Mouse (Mus musculus): ENCODE data around the gene Limch1. TPM values are rescaled to one million over a fixed set of nuclear protein-coding genes. Genes with fewer than 3 reads are reported as not detected.
A peak's percentile ranks its signal among the peaks of the same experiment; 100 is the strongest.

The Limch1 gene
- polyA plus RNA-seq, 1 experiment from 2014 or later = 12.7 TPM

DNA sequence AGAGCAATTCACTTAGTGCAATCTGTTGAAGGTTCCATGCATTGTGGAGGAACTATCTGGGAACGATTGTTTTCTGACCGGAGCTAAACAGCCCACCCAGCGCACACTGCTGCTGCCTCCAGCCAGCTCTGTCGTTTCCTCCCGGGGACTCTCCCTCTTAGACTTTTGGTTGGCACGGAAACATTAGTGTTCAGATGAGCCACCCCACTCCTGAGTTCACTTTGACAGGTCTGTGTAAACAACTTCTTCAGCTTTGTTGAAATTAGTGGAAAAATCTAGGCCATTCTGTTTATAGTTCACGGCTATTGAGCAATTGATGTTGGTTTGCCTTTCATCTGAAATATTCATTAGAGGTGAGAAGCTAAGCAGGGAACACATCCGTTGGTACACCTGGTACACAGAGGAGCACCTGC is 53.0 kb downstream of the Limch1 start:
- H3K9me3 ChIP-seq (ENCODE audit: control insufficient read depth, low read depth, low read length) = no peaks in the 10 kb centered on the region
- H3K4me1 ChIP-seq (ENCODE audit: control insufficient read depth, insufficient read depth, low read length) = peaks cover 27% of the 10 kb centered on the region; the same call in 1 of the 2 replicates
- 0 out of 2 replicates have a peak, but pooled peaks have one; percentile 30 for ATAC-seq (ENCODE audit: insufficient number of reproducible peaks, insufficient read depth, low FRiP score, low read depth)
- H3K4me3 ChIP-seq (ENCODE audit: low read depth, low read length) = no peak overlapping the region
- no peaks in the 10 kb centered on the region for H3K36me3 ChIP-seq (ENCODE audit: control insufficient read depth, insufficient read depth, low read length)
- H3K4me2 ChIP-seq (replicated peaks; ENCODE audit: low read depth, low read length) = no peak overlapping the region
- 0 out of 2 replicates have a peak overlapping the region, but pooled peaks have one; percentile 21 for H3K27ac ChIP-seq (ENCODE audit: low read length)
- H3K9ac ChIP-seq (replicated peaks; ENCODE audit: low read depth, low read length) = no peak overlapping the region
- H3K27me3 ChIP-seq (ENCODE audit: control insufficient read depth, insufficient read depth, low read length) = no peaks in the 10 kb centered on the region
- WGBS = 8% methylated on average over 8 of the region's 8 CpGs

DNA sequence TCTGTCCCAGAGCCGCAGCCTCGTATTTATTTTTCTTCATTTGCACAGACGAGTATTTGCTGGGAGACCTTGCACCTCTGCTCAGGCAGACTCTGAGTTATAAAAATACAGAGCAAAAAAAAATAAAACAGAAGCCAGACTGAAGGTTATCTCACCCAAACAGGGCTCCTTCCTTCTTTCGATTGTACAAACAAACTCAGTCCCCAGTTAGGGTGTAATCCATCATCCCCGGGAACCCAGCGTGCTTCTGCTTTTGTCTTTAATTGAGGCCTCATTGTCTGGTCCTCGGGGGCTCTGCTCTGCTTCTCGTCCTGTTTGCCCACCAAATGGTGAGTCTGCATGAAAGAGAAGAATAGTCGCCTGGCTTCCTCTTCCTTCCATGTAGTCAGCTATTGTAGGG is 54.6 kb downstream of the Limch1 start:
- Histone ChIP-seq H3K9ac (replicated peaks; ENCODE audit: low read depth, low read length) (no peak overlapping the region), H3K27me3 (ENCODE audit: control insufficient read depth, insufficient read depth, low read length) (no peaks in the 10 kb centered on the region), H3K4me2 (replicated peaks; ENCODE audit: low read depth, low read length) (no peak overlapping the region), H3K27ac (ENCODE audit: low read length) (no peak overlapping the region), H3K4me3 (ENCODE audit: low read depth, low read length) (no peak overlapping the region), H3K9me3 (ENCODE audit: control insufficient read depth, low read depth, low read length) (no peaks in the 10 kb centered on the region), H3K4me1 (ENCODE audit: control insufficient read depth, insufficient read depth, low read length) (peaks cover 27% of the 10 kb centered on the region; the same call in 1 of the 2 replicates), H3K36me3 (ENCODE audit: control insufficient read depth, insufficient read depth, low read length) (no peaks in the 10 kb centered on the region)
- ATAC-seq (ENCODE audit: insufficient number of reproducible peaks, insufficient read depth, low FRiP score, low read depth) = no peak
- WGBS = 9% methylated on average over 9 of the region's 9 CpGs

DNA sequence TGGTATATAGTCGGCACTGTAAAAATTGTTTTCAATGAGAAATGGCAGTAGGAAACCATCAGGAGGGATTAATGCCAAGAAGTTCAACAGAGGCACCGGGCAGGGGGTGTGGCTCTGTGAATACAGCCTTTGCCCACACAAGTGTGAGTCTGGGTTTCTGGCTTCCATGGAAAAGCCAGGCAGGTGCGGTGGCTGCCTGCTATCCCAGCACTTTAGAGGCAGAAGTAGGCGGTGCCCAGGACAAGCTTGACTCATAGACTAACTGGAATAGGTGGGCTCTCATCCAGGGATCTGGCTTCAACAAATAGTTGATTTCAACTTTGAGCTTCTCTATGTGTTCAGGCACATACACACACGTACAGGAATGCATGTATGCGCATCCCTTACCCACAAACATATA is 55.4 kb downstream of the Limch1 start:
- H3K4me3 ChIP-seq (ENCODE audit: low read depth, low read length) = no peak overlapping the region
- H3K27me3 ChIP-seq (ENCODE audit: control insufficient read depth, insufficient read depth, low read length) = no peaks in the 10 kb centered on the region
- no peak overlapping the region for H3K27ac ChIP-seq (ENCODE audit: low read length)
- no peak overlapping the region for H3K4me2 ChIP-seq (replicated peaks; ENCODE audit: low read depth, low read length)
- 73% methylated on average over 6 of the region's 6 CpGs for WGBS
- ATAC-seq (ENCODE audit: insufficient number of reproducible peaks, insufficient read depth, low FRiP score, low read depth) = no peak
- no peak overlapping the region for H3K9ac ChIP-seq (replicated peaks; ENCODE audit: low read depth, low read length)
- no peaks in the 10 kb centered on the region for H3K36me3 ChIP-seq (ENCODE audit: control insufficient read depth, insufficient read depth, low read length)
- peaks cover 27% of the 10 kb centered on the region; the same call in 1 of the 2 replicates for H3K4me1 ChIP-seq (ENCODE audit: control insufficient read depth, insufficient read depth, low read length)
- no peaks in the 10 kb centered on the region for H3K9me3 ChIP-seq (ENCODE audit: control insufficient read depth, low read depth, low read length)

DNA sequence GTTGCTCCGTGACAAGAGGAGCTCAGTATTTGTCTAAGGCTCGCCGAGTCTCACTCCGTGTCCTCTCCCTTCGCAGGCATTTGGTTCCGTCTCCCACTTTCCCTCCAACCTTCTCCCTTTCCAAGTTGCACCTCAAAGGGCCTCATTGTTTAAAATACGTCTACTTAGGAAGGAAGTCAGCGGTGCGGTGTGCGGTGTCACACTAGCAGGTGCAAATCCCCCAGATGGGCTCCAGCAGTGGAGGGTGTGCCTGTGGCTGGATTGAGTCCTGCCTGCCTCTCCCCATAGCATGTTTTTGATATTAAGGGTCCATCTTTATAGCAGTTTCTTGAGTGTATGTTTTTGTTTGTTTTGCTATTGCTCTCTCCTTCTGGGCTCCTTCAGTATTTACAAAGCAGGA is 56.6 kb downstream of the Limch1 start:
- Histone ChIP-seq H3K4me1 (ENCODE audit: control insufficient read depth, insufficient read depth, low read length) (peaks cover 27% of the 10 kb centered on the region; the same call in 1 of the 2 replicates), H3K9me3 (ENCODE audit: control insufficient read depth, low read depth, low read length) (no peaks in the 10 kb centered on the region), H3K27me3 (ENCODE audit: control insufficient read depth, insufficient read depth, low read length) (no peaks in the 10 kb centered on the region), H3K27ac (ENCODE audit: low read length) (no peak overlapping the region), H3K9ac (replicated peaks; ENCODE audit: low read depth, low read length) (no peak overlapping the region), H3K4me3 (ENCODE audit: low read depth, low read length) (no peak overlapping the region), H3K4me2 (replicated peaks; ENCODE audit: low read depth, low read length) (no peak overlapping the region), H3K36me3 (ENCODE audit: control insufficient read depth, insufficient read depth, low read length) (no peaks in the 10 kb centered on the region)
- 36% methylated on average over 10 of the region's 10 CpGs for WGBS
- no peak for ATAC-seq (ENCODE audit: insufficient number of reproducible peaks, insufficient read depth, low FRiP score, low read depth)

DNA sequence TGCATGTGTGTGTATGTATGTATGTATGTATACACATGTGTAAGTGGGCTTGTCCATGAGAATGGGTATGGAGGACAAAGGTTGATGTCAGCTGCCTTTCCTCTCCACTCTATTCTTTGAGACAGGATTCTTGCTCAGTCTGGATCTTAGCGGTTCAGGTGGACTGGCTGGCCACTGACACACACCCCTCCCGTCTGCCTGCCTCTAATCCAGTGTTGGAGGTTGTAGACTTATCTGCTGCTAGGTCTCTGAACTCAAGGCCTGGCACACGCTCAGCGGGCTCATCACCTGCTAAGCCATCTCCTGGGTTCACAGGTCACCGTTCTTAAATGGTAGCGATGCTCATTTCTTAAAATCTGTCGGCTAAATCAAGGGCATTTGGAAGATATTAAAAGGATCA is 60.7 kb downstream of the Limch1 start:
- WGBS = 83% methylated on average over 7 of the region's 7 CpGs
- no peak overlapping the region for H3K4me2 ChIP-seq (replicated peaks; ENCODE audit: low read depth, low read length)
- no peaks in the 10 kb centered on the region for H3K9me3 ChIP-seq (ENCODE audit: control insufficient read depth, low read depth, low read length)
- no peak overlapping the region for H3K4me3 ChIP-seq (ENCODE audit: low read depth, low read length)
- no peaks in the 10 kb centered on the region for H3K36me3 ChIP-seq (ENCODE audit: control insufficient read depth, insufficient read depth, low read length)
- H3K4me1 ChIP-seq (ENCODE audit: control insufficient read depth, insufficient read depth, low read length) = no peaks in the 10 kb centered on the region; the same call in 1 of the 2 replicates
- H3K27me3 ChIP-seq (ENCODE audit: control insufficient read depth, insufficient read depth, low read length) = no peaks in the 10 kb centered on the region
- ATAC-seq (ENCODE audit: insufficient number of reproducible peaks, insufficient read depth, low FRiP score, low read depth) = no peak
- H3K27ac ChIP-seq (ENCODE audit: low read length) = no peak overlapping the region
- no peak overlapping the region for H3K9ac ChIP-seq (replicated peaks; ENCODE audit: low read depth, low read length)

DNA sequence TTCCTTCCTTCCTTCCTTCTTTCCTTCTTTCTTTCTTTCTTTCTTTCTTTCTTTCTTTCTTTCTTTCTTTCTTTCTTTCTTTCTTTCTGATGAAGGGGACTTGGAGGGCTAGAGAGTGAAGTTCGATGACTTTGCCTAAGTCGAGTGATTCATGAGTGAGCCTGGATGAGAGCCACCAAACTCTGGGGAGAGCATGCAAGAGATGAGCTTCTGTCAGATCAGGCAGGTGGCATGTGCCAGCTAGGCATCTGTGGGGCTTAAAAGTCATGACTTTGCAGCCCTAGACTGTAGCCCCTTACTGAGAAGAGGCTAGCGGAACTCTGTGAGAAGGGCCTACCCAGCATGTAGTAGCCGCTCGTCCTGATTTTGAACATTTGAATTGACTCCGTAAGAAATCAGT is 62.1 kb downstream of the Limch1 start:
- no peaks in the 10 kb centered on the region for H3K27me3 ChIP-seq (ENCODE audit: control insufficient read depth, insufficient read depth, low read length)
- no peak overlapping the region for H3K4me3 ChIP-seq (ENCODE audit: low read depth, low read length)
- no peak for ATAC-seq (ENCODE audit: insufficient number of reproducible peaks, insufficient read depth, low FRiP score, low read depth)
- H3K9ac ChIP-seq (replicated peaks; ENCODE audit: low read depth, low read length) = no peak overlapping the region
- no peaks in the 10 kb centered on the region for H3K36me3 ChIP-seq (ENCODE audit: control insufficient read depth, insufficient read depth, low read length)
- no peaks in the 10 kb centered on the region for H3K9me3 ChIP-seq (ENCODE audit: control insufficient read depth, low read depth, low read length)
- no peaks in the 10 kb centered on the region for H3K4me1 ChIP-seq (ENCODE audit: control insufficient read depth, insufficient read depth, low read length)
- H3K27ac ChIP-seq (ENCODE audit: low read length) = no peak overlapping the region
- H3K4me2 ChIP-seq (replicated peaks; ENCODE audit: low read depth, low read length) = no peak overlapping the region
- 93% methylated on average over 6 of the region's 6 CpGs for WGBS

DNA sequence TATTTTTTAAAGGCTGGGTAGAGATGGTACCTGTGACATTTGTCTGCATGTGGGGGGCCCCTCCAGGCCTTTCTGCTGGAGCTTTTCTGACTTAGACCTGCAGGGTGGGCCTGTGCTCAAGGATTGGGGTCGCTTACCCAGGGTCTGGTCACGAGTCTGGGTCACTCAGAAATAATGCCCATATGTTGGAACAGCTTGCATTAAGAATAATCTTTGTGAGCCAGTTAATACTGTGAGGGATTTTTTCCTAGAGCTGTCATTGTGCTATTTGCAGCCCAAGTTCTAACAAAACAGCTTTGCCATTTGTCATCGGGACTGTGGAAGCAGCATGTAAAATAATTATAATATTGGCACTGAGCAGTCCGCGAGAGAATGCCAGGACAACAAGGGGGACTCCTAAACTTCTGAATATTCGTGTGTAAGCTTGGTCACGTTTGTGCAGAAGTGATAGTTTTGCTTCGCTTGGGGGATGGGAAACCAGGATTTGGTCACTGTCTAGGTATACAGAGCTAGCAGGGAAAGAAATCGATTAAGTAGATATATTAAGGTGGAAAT is 63.5 kb downstream of the Limch1 start:
- H3K27me3 ChIP-seq (ENCODE audit: control insufficient read depth, insufficient read depth, low read length) = no peaks in the 10 kb centered on the region
- no peak overlapping the region for H3K4me2 ChIP-seq (replicated peaks; ENCODE audit: low read depth, low read length)
- no peak overlapping the region for H3K9ac ChIP-seq (replicated peaks; ENCODE audit: low read depth, low read length)
- ATAC-seq (ENCODE audit: insufficient number of reproducible peaks, insufficient read depth, low FRiP score, low read depth) = no peak
- no peak overlapping the region for H3K4me3 ChIP-seq (ENCODE audit: low read depth, low read length)
- H3K27ac ChIP-seq (ENCODE audit: low read length) = no peak overlapping the region
- H3K4me1 ChIP-seq (ENCODE audit: control insufficient read depth, insufficient read depth, low read length) = no peaks in the 10 kb centered on the region
- no peaks in the 10 kb centered on the region for H3K36me3 ChIP-seq (ENCODE audit: control insufficient read depth, insufficient read depth, low read length)
- no peaks in the 10 kb centered on the region for H3K9me3 ChIP-seq (ENCODE audit: control insufficient read depth, low read depth, low read length)
- 86% methylated on average over 9 of the region's 9 CpGs for WGBS

DNA sequence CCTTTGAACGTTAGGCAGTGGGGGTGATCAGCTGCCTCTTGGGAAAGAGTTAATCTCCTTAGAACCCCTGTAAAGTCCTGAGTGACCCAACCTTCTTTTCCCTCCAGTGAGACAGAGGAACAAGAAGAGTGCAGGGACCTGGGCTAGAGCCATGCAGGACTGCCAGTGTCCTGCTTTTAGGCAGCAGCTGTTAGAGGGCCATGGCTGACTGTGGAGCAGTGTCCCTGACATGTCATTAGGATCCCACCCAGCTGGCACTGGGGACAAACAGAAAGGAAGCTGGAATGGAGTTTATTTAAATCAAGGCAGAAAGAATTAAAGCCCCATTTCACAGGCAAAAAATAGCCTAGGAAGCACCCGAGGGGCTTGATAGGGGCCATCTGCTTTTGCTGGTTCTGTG is 64.8 kb downstream of the Limch1 start:
- H3K36me3 ChIP-seq (ENCODE audit: control insufficient read depth, insufficient read depth, low read length) = no peaks in the 10 kb centered on the region
- H3K4me2 ChIP-seq (replicated peaks; ENCODE audit: low read depth, low read length) = no peak overlapping the region
- no peak overlapping the region for H3K27ac ChIP-seq (ENCODE audit: low read length)
- H3K9me3 ChIP-seq (ENCODE audit: control insufficient read depth, low read depth, low read length) = no peaks in the 10 kb centered on the region
- no peaks in the 10 kb centered on the region for H3K27me3 ChIP-seq (ENCODE audit: control insufficient read depth, insufficient read depth, low read length)
- WGBS = 62% methylated on average over 2 of the region's 2 CpGs
- no peak for ATAC-seq (ENCODE audit: insufficient number of reproducible peaks, insufficient read depth, low FRiP score, low read depth)
- H3K4me1 ChIP-seq (ENCODE audit: control insufficient read depth, insufficient read depth, low read length) = no peaks in the 10 kb centered on the region
- H3K9ac ChIP-seq (replicated peaks; ENCODE audit: low read depth, low read length) = no peak overlapping the region
- no peak overlapping the region for H3K4me3 ChIP-seq (ENCODE audit: low read depth, low read length)

DNA sequence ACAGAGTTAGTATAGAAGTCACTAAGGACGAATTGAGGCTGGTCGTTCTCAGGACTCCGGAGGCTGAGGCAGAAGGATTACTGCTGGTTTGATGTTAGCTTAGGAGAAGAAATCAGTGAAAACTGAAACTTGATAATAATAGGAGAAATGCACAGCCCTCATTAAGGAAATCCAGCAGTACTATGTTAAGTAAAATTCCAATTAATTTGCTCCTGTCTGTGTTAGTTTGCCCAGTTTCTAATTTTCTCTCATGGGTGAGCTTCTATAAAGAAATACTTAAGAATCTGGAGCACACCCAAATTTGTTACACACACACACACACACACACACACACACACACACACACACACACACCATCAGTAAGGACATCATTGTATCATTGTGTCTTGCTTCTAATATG is 69.0 kb downstream of the Limch1 start:
- H3K9ac ChIP-seq (replicated peaks; ENCODE audit: low read depth, low read length) = no peak overlapping the region
- WGBS = 85% methylated on average over 3 of the region's 3 CpGs
- H3K27ac ChIP-seq (ENCODE audit: low read length) = no peak overlapping the region
- H3K36me3 ChIP-seq (ENCODE audit: control insufficient read depth, insufficient read depth, low read length) = no peaks in the 10 kb centered on the region
- no peaks in the 10 kb centered on the region for H3K27me3 ChIP-seq (ENCODE audit: control insufficient read depth, insufficient read depth, low read length)
- H3K4me3 ChIP-seq (ENCODE audit: low read depth, low read length) = no peak overlapping the region
- no peak for ATAC-seq (ENCODE audit: insufficient number of reproducible peaks, insufficient read depth, low FRiP score, low read depth)
- H3K9me3 ChIP-seq (ENCODE audit: control insufficient read depth, low read depth, low read length) = no peaks in the 10 kb centered on the region
- H3K4me1 ChIP-seq (ENCODE audit: control insufficient read depth, insufficient read depth, low read length) = no peaks in the 10 kb centered on the region
- H3K4me2 ChIP-seq (replicated peaks; ENCODE audit: low read depth, low read length) = no peak overlapping the region

Measured in stomach, embryonic 14.5 days (tissue).